Comparison of ENCODE assay signal across 9 mouse cellular contexts in the genomic region with DNA sequence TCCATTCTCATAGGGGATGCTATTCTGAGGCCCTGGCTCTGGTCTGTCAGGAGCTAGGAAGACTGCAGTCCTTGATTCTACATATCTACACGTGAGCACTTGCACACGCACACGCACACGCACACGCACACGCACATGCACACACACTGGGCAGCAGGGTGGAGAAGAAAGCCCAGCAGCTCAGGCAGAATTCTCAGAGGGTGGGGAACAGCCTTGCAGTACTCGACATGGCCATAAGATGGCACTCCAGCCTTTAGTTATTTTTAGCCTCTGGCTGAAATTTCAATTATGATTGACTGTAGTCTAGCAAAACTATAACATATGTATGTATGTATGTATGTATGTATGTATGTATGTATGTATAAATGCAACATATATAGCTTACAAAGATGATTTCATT. TPM values are rescaled to one million over a fixed set of nuclear protein-coding genes. Genes with fewer than 3 reads are reported as not detected.
DNase-seq lines count a peak whose midpoint lies in the region; ATAC-seq and TF ChIP-seq lines count a peak whose summit lies in the region.
"Had no signal": no experiment of that assay in that cellular context is flagged by ENCODE, and none has a peak within 500 bp of the region (broad histone marks: within the 10 kb centered on the region; RNA-seq: fewer than 3 reads in every experiment).

No protein-coding gene starts in this region.

- H3ac ChIP-seq in C2C12 (ENCODE audit: control insufficient read depth, insufficient read length, low read depth): no peak overlapping the region

- no peaks in the 10 kb centered on the region for H3K9me3 ChIP-seq in forebrain, embryonic 10.5 days
- no peaks in the 10 kb centered on the region for H3K9me3 ChIP-seq in forebrain, embryonic 12.5 days

- H3K9ac ChIP-seq in forebrain, embryonic 12.5 days: no peak overlapping the region

- no peaks in the 10 kb centered on the region for H3K79me2 ChIP-seq in C2C12 (ENCODE audit: control insufficient read depth, insufficient read depth)

- H3K4me3 ChIP-seq in forebrain, embryonic 10.5 days: no peak overlapping the region
- no peak overlapping the region for H3K4me3 ChIP-seq in forebrain, embryonic 12.5 days (replicated peaks)
- no peak overlapping the region for H3K4me3 ChIP-seq in C2C12 (ENCODE audit: insufficient read depth, poor library complexity, severe bottlenecking)
- no peak overlapping the region for H3K4me3 ChIP-seq in layer of hippocampus, adult 2 months
- no peak overlapping the region for H3K4me3 ChIP-seq in small intestine, adult 2 months (ENCODE audit: low read depth, low read length)

- no peaks in the 10 kb centered on the region for H3K79me3 ChIP-seq in C2C12 (ENCODE audit: low read depth)

- no peak for ATAC-seq in forebrain, embryonic 12.5 days (ENCODE audit: low FRiP score)
- peak; percentile 50; the same call in 1 of the 2 replicates for ATAC-seq in frontal cortex, adult (ENCODE audit: low TSS enrichment)
- peak; percentile 43; the same call in 1 of the 2 replicates for ATAC-seq in megakaryocyte, adult 5-6 weeks (ENCODE audit: poor library complexity, severe bottlenecking)

- TF ChIP-seq POLR2A in small intestine, adult 2 months (IDR thresholded peaks at IDR 0.05; ENCODE audit: low read depth, low read length): no peak

- H3K27me3 ChIP-seq in forebrain, embryonic 10.5 days (ENCODE audit: poor library complexity, severe bottlenecking): peaks cover 18% of the 10 kb centered on the region
- peaks cover 15% of the 10 kb centered on the region for H3K27me3 ChIP-seq in forebrain, embryonic 12.5 days
- no peaks in the 10 kb centered on the region for H3K27me3 ChIP-seq in C2C12 (ENCODE audit: control insufficient read depth, insufficient read depth, insufficient read length)
- H3K27me3 ChIP-seq in small intestine, adult 2 months (ENCODE audit: control insufficient read depth, insufficient read depth, low read length): no peaks in the 10 kb centered on the region

- no peaks in the 10 kb centered on the region for H3K36me3 ChIP-seq in forebrain, embryonic 10.5 days (replicated peaks)
- no peaks in the 10 kb centered on the region for H3K36me3 ChIP-seq in forebrain, embryonic 12.5 days (replicated peaks)
- no peaks in the 10 kb centered on the region for H3K36me3 ChIP-seq in C2C12 (ENCODE audit: control insufficient read depth, insufficient read depth)
- H3K36me3 ChIP-seq in small intestine, adult 2 months (ENCODE audit: control insufficient read depth, insufficient read depth, low read length): no peaks in the 10 kb centered on the region

- 17% methylated on average over 7 of the region's 7 CpGs for WGBS in forebrain, embryonic 10.5 days
- WGBS in forebrain, embryonic 12.5 days: 6% methylated on average over 7 of the region's 7 CpGs
- 19% methylated on average over 7 of the region's 7 CpGs for WGBS in small intestine, adult 2 months

- peaks cover 21% of the 10 kb centered on the region for H3K4me1 ChIP-seq in forebrain, embryonic 10.5 days
- peaks cover 17% of the 10 kb centered on the region for H3K4me1 ChIP-seq in forebrain, embryonic 12.5 days
- no peaks in the 10 kb centered on the region for H3K4me1 ChIP-seq in small intestine, adult 2 months (ENCODE audit: control insufficient read depth, insufficient read depth, insufficient read length, low read length)

- TF ChIP-seq CTCF in C2C12 (IDR thresholded peaks at IDR 0.05; ENCODE audit: control insufficient read depth, insufficient read depth, insufficient read length): peak; percentile 15
- peak; percentile 93 for TF ChIP-seq CTCF in layer of hippocampus, adult 2 months (conservative IDR thresholded peaks at IDR 0.05)
- peak; percentile 43; the same call in 1 of the 2 replicates for TF ChIP-seq CTCF in small intestine, adult 2 months (IDR thresholded peaks at IDR 0.05; ENCODE audit: extremely low read depth, insufficient read length, insufficient replicate concordance, low read depth, low read length)

- no peak overlapping the region for H3K27ac ChIP-seq in forebrain, embryonic 10.5 days
- no peak overlapping the region for H3K27ac ChIP-seq in forebrain, embryonic 12.5 days
- H3K27ac ChIP-seq in layer of hippocampus, adult 2 months: no peak overlapping the region
- H3K27ac ChIP-seq in small intestine, adult 2 months (ENCODE audit: insufficient read depth, low read depth, low read length): no peak overlapping the region

- no peak overlapping the region for H3K4me2 ChIP-seq in forebrain, embryonic 12.5 days

- peak; percentile 53 for DNase-seq in forebrain, embryonic 10.5 days (ENCODE audit: extremely low spot score, low spot score)
- DNase-seq in c-Kit-positive CD71-positive TER-119-positive erythroid progenitor cells, embryonic 14.5 days (ENCODE audit: low spot score): peak; percentile 14
- DNase-seq in layer of hippocampus, adult 2 months (ENCODE audit: low spot score in 2 of 2): peak; percentile 30 to 70

TF ChIP-seq in C2C12, 6 proteins besides CTCF, POLR2A, EP300 and RAD21:
- no peak for TF ChIP-seq CEBPB (IDR thresholded peaks at IDR 0.05; ENCODE audit: low read depth)
- no peak for TF ChIP-seq MYOG (IDR thresholded peaks at IDR 0.05; ENCODE audit: control insufficient read depth, extremely low read depth, insufficient read length)
- TF ChIP-seq FOSL1 (IDR thresholded peaks at IDR 0.05; ENCODE audit: insufficient read depth, low read length, poor library complexity, severe bottlenecking): no peak
- TF ChIP-seq MAX (IDR thresholded peaks at IDR 0.05): no peak
- no peak for TF ChIP-seq MYOD1 (IDR thresholded peaks at IDR 0.05; ENCODE audit: control insufficient read depth, insufficient read length, low read depth)
- no peak for TF ChIP-seq USF1 (IDR thresholded peaks at IDR 0.05; ENCODE audit: low read depth)

RNA-seq across cellular contexts. Expression of a gene that starts 31.5 kb away (rescaled TPM):
- polyA plus RNA-seq in forebrain, embryonic 10.5 days (2016; fragmentation: Nextera tagmentation; extraction: Ambion mirVana): 0.99 and 2.3 TPM in 2 replicates
- polyA plus RNA-seq in forebrain, embryonic 12.5 days (2016; fragmentation: Nextera tagmentation; extraction: Ambion mirVana): 0.49 TPM in 1 of 2 replicates, not detected in the other
- not detected for polyA plus RNA-seq in C2C12 (2012; fragmentation: generic; extraction: Trizol)
- under 1 TPM; 0.15 to 0.27 TPM for total RNA-seq in layer of hippocampus, adult 2 months (2021)
- not detected in 2 replicates for total RNA-seq in megakaryocyte, adult 5-6 weeks (2015)
- total RNA-seq in megakaryocyte, adult 5-6 weeks (2017): not detected in 2 replicates
- polyA plus RNA-seq in small intestine, adult 2 months (2012; rRNA removed): not detected in 2 replicates
- total RNA-seq: left cerebral cortex, adult 8-10 months had no signal

Comparison
In these comparisons a context has a peak if more than half of its experiments do, and no peak if none do; other contexts are left out.
1. CTCF ChIP-seq: peak in every context shown above with its lines; median percentile 93 in layer of hippocampus, adult 2 months; 43 in small intestine, adult 2 months; 15 in C2C12.